Comparison of ENCODE assay signal across 9 mouse cellular contexts in genomic region chr10:19893976-19894375, GRCm38 (mm10). TPM values are rescaled to one million over a fixed set of nuclear protein-coding genes. Genes with fewer than 3 reads are reported as not detected.
DNase-seq lines count a peak whose midpoint lies in the region; ATAC-seq and TF ChIP-seq lines count a peak whose summit lies in the region.
"Had no signal": no experiment of that assay in that cellular context is flagged by ENCODE, and none has a peak within 500 bp of the region (broad histone marks: within the 10 kb centered on the region; RNA-seq: fewer than 3 reads in every experiment).

No protein-coding gene starts in this region.

- no peak overlapping the region for H3K4me3 ChIP-seq in liver, embryonic 14.5 days (ENCODE audit: insufficient read depth in 1 of 2, low read depth in 2 of 2, low read length in 2 of 2)
- H3K4me3 ChIP-seq: liver, embryonic 15.5 days had no signal

- no peak overlapping the region for H3K9ac ChIP-seq in liver, embryonic 14.5 days (replicated peaks)
- H3K9ac ChIP-seq: liver, embryonic 15.5 days had no signal

- no peak for TF ChIP-seq EP300 in liver, embryonic 14.5 days (IDR thresholded peaks at IDR 0.05; ENCODE audit: low read depth)

- no peaks in the 10 kb centered on the region; the same call in 1 of the 2 replicates for H3K36me3 ChIP-seq in liver, embryonic 14.5 days (replicated peaks; ENCODE audit: control insufficient read depth, insufficient read depth, low read depth)
- H3K36me3 ChIP-seq: liver, embryonic 15.5 days had no signal

- TF ChIP-seq CTCF in liver, embryonic 14.5 days (IDR thresholded peaks at IDR 0.05; ENCODE audit: low read depth), result peak; percentile 73

- H3K9me3 ChIP-seq in liver, embryonic 14.5 days (ENCODE audit: control insufficient read depth, low read length), result no peaks in the 10 kb centered on the region
- H3K9me3 ChIP-seq: liver, embryonic 15.5 days had no signal

- no peak for ATAC-seq in liver, embryonic 14.5 days (ENCODE audit: insufficient read depth)

- no peaks in the 10 kb centered on the region for H3K27me3 ChIP-seq in liver, embryonic 14.5 days (ENCODE audit: control insufficient read depth, insufficient read depth, low read length)
- H3K27me3 ChIP-seq: liver, embryonic 15.5 days had no signal

- DNase-seq in left cerebral cortex, adult 18-20 months (ENCODE audit: low spot score in 2 of 2), result peak; percentile 44 to 45
- DNase-seq in left cerebral cortex, adult 8-10 months (ENCODE audit: low spot score in 2 of 2), result no peak
- DNase-seq in MN1 (ENCODE audit: low spot score), result peak; percentile 65
- DNase-seq in c-Kit-positive CD71-negative TER-119-negative erythroid progenitor cells, embryonic 14.5 days (ENCODE audit: low read depth), result peak; percentile 51
- DNase-seq in gastrocnemius, postnatal 14 days, result peak; percentile 13
- DNase-seq in liver, embryonic 14.5 days (ENCODE audit: low read depth in 3 of 3, low spot score in 3 of 3), result no peak
- DNase-seq in right cerebral cortex, postnatal 10 days (ENCODE audit: low spot score in 2 of 2), result peak; percentile 51 to 73

- intact Hi-C loops in gastrocnemius, postnatal 14 days (cut with DNase I; ENCODE audit: low total_unique reads), result loop anchor here (10.0 kb wide), 2 partner anchors 179 to 649 kb away; partner anchors contain the start of gene Il20ra

- H3K27ac ChIP-seq in liver, embryonic 14.5 days, result no peak overlapping the region
- H3K27ac ChIP-seq: liver, embryonic 15.5 days had no signal

- WGBS in liver, embryonic 14.5 days (ENCODE audit: insufficient replicate concordance), result 13% methylated on average over 4 of the region's 4 CpGs

- H3K4me1 ChIP-seq in liver, embryonic 14.5 days (replicated peaks; ENCODE audit: control insufficient read depth in 2 of 2, insufficient read depth in 2 of 2, low read length in 1 of 2), result no peaks in the 10 kb centered on the region
- H3K4me1 ChIP-seq: liver, embryonic 15.5 days had no signal

- H3K4me2 ChIP-seq in liver, embryonic 14.5 days (ENCODE audit: low read depth), result no peak overlapping the region
- H3K4me2 ChIP-seq: liver, embryonic 15.5 days had no signal

RNA-seq across cellular contexts. Expression of gene Pex7, which starts 13.5 kb away (rescaled TPM):
- total RNA-seq in left cerebral cortex, adult 18-20 months (2021), result 10 to 100 TPM; 24.5 to 26.1 TPM
- total RNA-seq in left cerebral cortex, adult 8-10 months (2022), result 10 to 100 TPM; 24.3 to 28.5 (median 26.6) TPM
- 10 to 100 TPM; 14.3 to 14.4 TPM for total RNA-seq in gastrocnemius, postnatal 14 days (2021)
- polyA plus RNA-seq in liver, embryonic 14.5 days (2012; rRNA removed), result 9.9 and 13.3 TPM in 2 replicates
- polyA plus RNA-seq in liver, embryonic 14.5 days (2014; fragmentation: Nextera tagmentation; extraction: Ambion mirVana), result 30.7 and 30.8 TPM in 2 replicates

RNA-seq across cellular contexts. Expression of gene Map3k5, which starts 40.3 kb away (rescaled TPM):
- total RNA-seq in left cerebral cortex, adult 18-20 months (2021), result 10 to 100 TPM; 47.7 to 48.4 TPM
- 10 to 100 TPM; 44.2 to 58.0 (median 49.3) TPM for total RNA-seq in left cerebral cortex, adult 8-10 months (2022)
- total RNA-seq in gastrocnemius, postnatal 14 days (2021), result 1 to 10 TPM; 6.5 to 6.6 TPM
- polyA plus RNA-seq in liver, embryonic 14.5 days (2012; rRNA removed), result 0.71 and 1.0 TPM in 2 replicates
- 1.1 and 1.3 TPM in 2 replicates for polyA plus RNA-seq in liver, embryonic 14.5 days (2014; fragmentation: Nextera tagmentation; extraction: Ambion mirVana)

RNA-seq across cellular contexts. Expression of gene Slc35d3, which starts 42.7 kb away (rescaled TPM):
- total RNA-seq in left cerebral cortex, adult 18-20 months (2021), result 1 to 10 TPM; 2.9 to 3.8 TPM
- 10 to 100 TPM in 1 of 4 experiments, 1 to 10 TPM in 3; 6.7 to 10.3 (median 7.8) TPM for total RNA-seq in left cerebral cortex, adult 8-10 months (2022)
- not detected for total RNA-seq in gastrocnemius, postnatal 14 days (2021)
- polyA plus RNA-seq in liver, embryonic 14.5 days (2012; rRNA removed), result 1.8 and 2.2 TPM in 2 replicates
- 1.8 and 2.4 TPM in 2 replicates for polyA plus RNA-seq in liver, embryonic 14.5 days (2014; fragmentation: Nextera tagmentation; extraction: Ambion mirVana)
- polyA plus RNA-seq: testis, adult 2 months had no signal

Comparison
In these comparisons a context has a peak if more than half of its experiments do, and no peak if none do; other contexts are left out.
1. DNase-seq: peak in left cerebral cortex, adult 18-20 months (2 of 2), MN1 (single experiment), c-Kit-positive CD71-negative TER-119-negative erythroid progenitor cells, embryonic 14.5 days (single experiment), gastrocnemius, postnatal 14 days (single experiment) and right cerebral cortex, postnatal 10 days (2 of 2); none in left cerebral cortex, adult 8-10 months (0 of 2) and liver, embryonic 14.5 days (0 of 3).
2. RNA of gene Map3k5, which starts 40.3 kb away (total RNA-seq): 44.2 to 58.0 TPM in left cerebral cortex, adult 8-10 months and 47.7 to 48.4 TPM in left cerebral cortex, adult 18-20 months; 6.5 to 6.6 TPM in gastrocnemius, postnatal 14 days; every median in the first group is over 4 times any median in the second.